Mouse (Mus musculus) embryonic facial prominence, embryonic 14.5 days (tissue): ENCODE data around the gene Zbtb32. TPM values are rescaled to one million over a fixed set of nuclear protein-coding genes. Genes with fewer than 3 reads are reported as not detected.

ENCODE experiments used
- ATAC-seq: fragments of 200-750 bp; cut with Nextera tagmentation; 2 replicates; pipeline ENCODE4 v1.8.0; 2017; ENCODE audit warnings: low read depth, moderate number of reproducible peaks, moderate TSS enrichment
- DNase-seq: peaks from one replicate; pipeline ENCODE4 v3.0.0-alpha.2; 2015; ENCODE audit warnings: low spot score
- H3K27ac ChIP-seq: fragments of 300-500 bp; sonication (generic); replicated peaks from 2 replicates; pipeline ENCODE4 v1.5.1; 2014; ENCODE audit warnings: low read depth, mild to moderate bottlenecking, low read length, moderate library complexity
- H3K27me3 ChIP-seq: fragments of 300-500 bp; sonication (generic); replicated peaks from 2 replicates; pipeline ENCODE4 v1.6.1; 2014; ENCODE audit warnings: low read length; ENCODE audit not compliant: control insufficient read depth, insufficient read depth
- H3K36me3 ChIP-seq: fragments of 300-500 bp; sonication (generic); 2 replicates; pipeline ENCODE4 v1.6.1; 2014; ENCODE audit warnings: low read length, mixed read lengths; ENCODE audit not compliant: control insufficient read depth, insufficient read depth
- H3K4me1 ChIP-seq: fragments of 300-500 bp; sonication (generic); 2 replicates; pipeline ENCODE4 v1.6.1; 2014; ENCODE audit warnings: antibody characterized with exemption, low read length; ENCODE audit not compliant: control insufficient read depth, insufficient read depth
- H3K4me2 ChIP-seq: fragments of 300-500 bp; sonication (generic); 2 replicates; pipeline ENCODE4 v1.6.1; 2014; ENCODE audit warnings: low read depth, mild to moderate bottlenecking, low read length, moderate library complexity, mixed read lengths
- H3K4me3 ChIP-seq: fragments of 300-500 bp; sonication (generic); 2 replicates; pipeline ENCODE4 v1.5.1; 2014; ENCODE audit warnings: low read depth, mild to moderate bottlenecking, low read length
- H3K9ac ChIP-seq: fragments of 300-500 bp; sonication (generic); 2 replicates; pipeline ENCODE4 v1.6.1; 2014; ENCODE audit warnings: low read depth, mild to moderate bottlenecking, low read length, moderate library complexity, mixed read lengths
- H3K9me3 ChIP-seq: fragments of 300-500 bp; sonication (generic); 2 replicates; pipeline ENCODE4 v1.6.1; 2016; ENCODE audit warnings: low read length; ENCODE audit not compliant: control insufficient read depth
- WGBS: fragments of 180-500 bp; shearing (Covaris S2); extraction: QIAGEN DNeasy Blood & Tissue Kit; methylation state at CpG from one replicate; pipeline ENCODE4 v1.1.7; 2014; 5-methylcytosine and 5-hydroxymethylcytosine counted together
- polyA plus RNA-seq: library from polyadenylated mRNA; unstranded; fragments of >200 nt; fragmentation: Nextera tagmentation; extraction: Ambion mirVana; gene quantifications from 2 replicates; pipeline ENCODE4 v1.2.1, GENCODE M21; 2014

Zbtb32 gene
- polyA plus RNA-seq, 1 experiment from 2014 or later = 0.45 TPM

DNA sequence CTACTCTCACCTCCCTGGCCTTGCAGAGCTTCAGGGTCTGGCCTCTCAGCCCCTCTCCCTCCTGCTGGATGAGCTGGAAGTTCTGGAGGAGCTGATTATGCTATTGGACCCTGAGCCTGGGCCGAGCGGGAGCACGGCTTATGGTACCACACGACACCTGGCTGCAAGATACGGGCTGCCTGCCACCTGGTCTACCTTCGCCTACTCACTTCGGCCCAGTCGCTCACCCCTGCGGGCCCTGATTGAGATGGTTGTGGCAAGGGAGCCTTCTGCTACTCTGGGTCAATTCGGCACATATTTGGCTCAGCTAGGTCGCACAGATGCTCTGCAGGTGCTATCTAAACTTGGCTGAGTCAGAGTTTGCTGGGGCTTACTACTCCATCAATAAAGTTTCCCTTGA is 31.2 kb downstream of the Zbtb32 start:
- H3K9ac ChIP-seq = no peak overlapping the region
- DNase-seq = no peak
- H3K4me3 ChIP-seq = no peak overlapping the region
- ATAC-seq = no peak
- H3K4me1 ChIP-seq = no peaks in the 10 kb centered on the region; the same call in 1 of the 2 replicates
- no peak overlapping the region for H3K4me2 ChIP-seq
- WGBS = 83% methylated on average over 11 of the region's 11 CpGs
- no peaks in the 10 kb centered on the region for H3K9me3 ChIP-seq
- no peaks in the 10 kb centered on the region for H3K27me3 ChIP-seq
- H3K27ac ChIP-seq = no peak overlapping the region
- peaks cover 74% of the 10 kb centered on the region for H3K36me3 ChIP-seq

GRCm38 (mm10) chr7:30566033-30566432 is 32.7 kb downstream of the Zbtb32 start:
- no peaks in the 10 kb centered on the region for H3K9me3 ChIP-seq
- H3K27ac ChIP-seq = no peak overlapping the region
- H3K4me3 ChIP-seq = no peak overlapping the region
- H3K4me2 ChIP-seq = no peak overlapping the region
- H3K9ac ChIP-seq = no peak overlapping the region
- WGBS = 88% methylated on average over 9 of the region's 9 CpGs
- H3K4me1 ChIP-seq = no peaks in the 10 kb centered on the region; the same call in 1 of the 2 replicates
- peaks cover 58% of the 10 kb centered on the region for H3K36me3 ChIP-seq
- H3K27me3 ChIP-seq = no peaks in the 10 kb centered on the region
- ATAC-seq (no peak), DNase-seq (no peak)

GRCm38 (mm10) chr7:30564970-30565571 is 33.6 kb downstream of the Zbtb32 start, which contains the start of gene Igflr1:
TSS of gene Igflr1 (plus strand) at chr7:30565427.
- H3K9ac ChIP-seq = no peak within 1 kb of the TSS
- no peak within 1 kb of the TSS for H3K4me3 ChIP-seq
- peak within 1 kb of the TSS; percentile 65; the same call in 1 of the 2 replicates for H3K4me2 ChIP-seq
- H3K4me1 ChIP-seq = peaks cover under 1% of the 10 kb centered on the region; the same call in 1 of the 2 replicates
- H3K27ac ChIP-seq = no peak within 1 kb of the TSS
- DNase-seq = no peak
- no peaks in the 10 kb centered on the region for H3K27me3 ChIP-seq
- no peak for ATAC-seq
- peaks cover 49% of the 10 kb centered on the region for H3K36me3 ChIP-seq
- WGBS = 94% methylated on average over 12 of the region's 12 CpGs
- no peaks in the 10 kb centered on the region for H3K9me3 ChIP-seq

DNA sequence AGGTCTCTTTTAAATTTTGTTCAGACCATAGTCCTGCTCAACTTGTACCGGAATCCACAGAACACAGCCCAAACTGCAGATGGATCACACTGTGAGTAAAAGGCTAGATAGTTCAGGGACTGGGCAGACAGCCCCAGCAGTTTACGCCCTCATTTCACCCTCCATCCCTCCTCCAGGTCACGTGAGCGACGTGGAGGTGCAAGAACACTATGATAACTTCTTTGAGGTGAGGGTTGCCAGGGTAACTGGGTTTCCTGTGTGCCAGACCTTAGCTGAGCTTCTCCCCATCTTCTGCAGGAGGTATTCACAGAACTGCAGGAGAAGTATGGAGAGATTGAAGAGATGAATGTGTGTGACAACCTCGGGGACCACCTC is 34.8 kb downstream of the Zbtb32 start:
- H3K4me1 ChIP-seq = peaks cover 4% of the 10 kb centered on the region; the same call in 1 of the 2 replicates
- H3K9ac ChIP-seq = peak overlapping the region; percentile 85
- no peak for ATAC-seq
- 26% methylated on average over 6 of the region's 6 CpGs for WGBS
- H3K36me3 ChIP-seq = peaks cover 37% of the 10 kb centered on the region
- H3K27ac ChIP-seq = peak overlapping the region; percentile 62; the same call in 1 of the 2 replicates
- H3K4me3 ChIP-seq = peak overlapping the region; percentile 88
- peak overlapping the region; percentile 65 for H3K4me2 ChIP-seq
- DNase-seq = no peak
- H3K27me3 ChIP-seq = no peaks in the 10 kb centered on the region
- no peaks in the 10 kb centered on the region for H3K9me3 ChIP-seq

- Histone ChIP-seq H3K9ac (peak within 1 kb of the TSS; percentile 85), H3K4me2 (peak within 1 kb of the TSS; percentile 65), H3K36me3 (peaks cover 31% of the 10 kb centered on the region), H3K4me3 (peak within 1 kb of the TSS; percentile 88), H3K27ac (peak within 1 kb of the TSS; percentile 96), H3K27me3 (no peaks in the 10 kb centered on the region), H3K4me1 (peaks cover 10% of the 10 kb centered on the region), H3K9me3 (no peaks in the 10 kb centered on the region)
- DNase-seq (peak; percentile 99), ATAC-seq (peak; percentile 89)
- under 1% methylated on average over 41 of the region's 45 CpGs for WGBS
Observed at GRCm38 (mm10) chr7:30563117-30563905, 35.4 kb downstream of the Zbtb32 start, which contains the start of the genes U2af1l4, Gm49396 and Psenen. TSS of gene U2af1l4 (plus strand) at chr7:30563301. TSS of gene Gm49396 (plus strand) at chr7:30563344. TSS of gene Psenen (minus strand) at chr7:30563627.

DNA sequence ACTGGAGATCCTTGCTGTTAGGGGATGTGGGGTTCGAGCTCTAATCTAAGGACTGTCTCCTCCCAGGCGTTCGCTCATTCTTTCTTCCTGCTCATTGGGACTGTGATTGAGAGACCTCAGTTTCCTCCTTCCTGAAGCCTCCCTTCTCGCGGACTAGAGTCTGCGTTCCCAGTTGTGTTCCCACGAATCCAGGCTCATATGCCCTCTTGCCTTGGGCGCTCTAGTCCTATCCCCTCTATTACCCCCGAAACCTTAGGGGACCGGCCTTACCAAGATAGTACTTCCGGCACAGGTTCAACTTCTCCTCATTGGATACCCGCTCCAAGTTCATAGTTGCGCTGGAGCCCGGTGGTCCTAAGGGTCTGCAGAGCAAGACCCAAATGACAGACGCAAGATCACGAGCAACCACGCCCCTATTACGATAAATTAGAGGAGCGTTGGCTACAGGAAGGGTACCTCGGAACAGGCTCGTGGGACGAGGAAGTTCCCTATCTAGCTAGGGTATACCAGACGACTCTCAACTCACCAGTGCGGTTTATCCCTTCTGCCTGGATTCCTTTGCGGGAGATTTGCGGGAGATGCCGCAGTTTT is 36.1 kb downstream of the Zbtb32 start:
- Histone ChIP-seq H3K27ac (peak overlapping the region; percentile 69), H3K36me3 (peaks cover 32% of the 10 kb centered on the region), H3K4me2 (peak overlapping the region; percentile 65), H3K27me3 (no peaks in the 10 kb centered on the region), H3K4me1 (peaks cover 13% of the 10 kb centered on the region), H3K9ac (peak overlapping the region; percentile 85), H3K4me3 (peak overlapping the region; percentile 88), H3K9me3 (no peaks in the 10 kb centered on the region)
- DNase-seq (peak; percentile 34), ATAC-seq (no peak)
- 1% methylated on average over 27 of the region's 27 CpGs for WGBS

DNA sequence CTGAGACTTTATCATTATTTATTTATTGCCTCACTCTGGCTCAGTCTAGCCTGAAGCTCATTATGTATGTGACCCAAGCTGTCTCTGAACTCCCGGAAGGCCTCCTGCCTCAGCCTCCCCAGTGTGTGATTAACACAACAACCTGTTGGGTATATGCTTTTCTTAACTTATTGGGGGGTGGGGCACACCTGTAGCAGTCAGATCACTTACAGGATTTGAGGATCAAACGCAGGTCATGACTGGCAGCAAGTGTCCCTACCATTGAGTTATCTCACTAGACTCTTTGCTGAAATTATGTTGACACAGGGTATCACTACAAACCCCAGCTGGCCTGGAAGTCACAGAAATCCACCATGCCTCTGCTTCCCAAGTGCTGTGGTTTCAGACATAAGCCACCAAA is 38.4 kb downstream of the Zbtb32 start:
- no peaks in the 10 kb centered on the region for H3K27me3 ChIP-seq
- H3K9me3 ChIP-seq = no peaks in the 10 kb centered on the region
- H3K9ac ChIP-seq = no peak overlapping the region
- no peak for DNase-seq
- H3K4me1 ChIP-seq = peaks cover 13% of the 10 kb centered on the region
- H3K4me3 ChIP-seq = 0 out of 2 replicates have a peak overlapping the region, but pooled peaks have one; percentile 75
- WGBS = 75% methylated on average over 2 of the region's 2 CpGs
- peak overlapping the region; percentile 83 for H3K4me2 ChIP-seq
- H3K27ac ChIP-seq = 0 out of 2 replicates have a peak overlapping the region, but pooled peaks have one; percentile 63
- peaks cover 36% of the 10 kb centered on the region for H3K36me3 ChIP-seq
- ATAC-seq = no peak

DNA sequence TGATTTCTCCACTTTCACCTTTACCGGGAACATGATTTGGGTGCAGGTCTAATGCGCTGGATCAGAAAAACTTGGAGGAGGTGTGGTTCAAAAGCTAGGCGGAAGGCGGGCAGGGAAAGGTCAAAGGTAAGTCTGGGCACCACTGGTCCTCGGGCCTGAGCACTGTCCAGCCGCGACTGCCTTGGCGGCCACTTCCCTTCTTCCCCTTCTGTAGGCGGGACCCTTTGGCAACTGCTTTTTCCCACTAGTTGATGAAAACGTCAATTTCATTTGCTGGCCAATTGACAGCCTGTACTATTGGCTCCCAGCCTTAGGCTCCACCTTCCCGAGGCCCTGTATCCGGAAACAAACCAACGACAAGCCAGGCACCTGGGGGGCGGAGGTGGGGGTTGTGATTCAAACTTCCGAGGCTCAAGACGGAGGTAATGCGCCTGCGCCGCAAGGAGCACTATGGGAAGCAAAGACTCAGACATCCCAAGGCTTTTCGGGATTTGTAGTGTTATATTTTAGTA is 39.2 kb downstream of the Zbtb32 start, which contains the start of gene Lin37:
Gene Lin37 (minus strand): TSS at position 396 of the 512 bp plus-strand sequence.
- H3K4me3 ChIP-seq = peak within 1 kb of the TSS; percentile 75
- 0% methylated on average over 20 of the region's 20 CpGs for WGBS
- peak within 1 kb of the TSS; percentile 83 for H3K4me2 ChIP-seq
- H3K9ac ChIP-seq = peak within 1 kb of the TSS; percentile 71
- peaks cover 13% of the 10 kb centered on the region for H3K4me1 ChIP-seq
- H3K27ac ChIP-seq = 0 out of 2 replicates have a peak within 1 kb of the TSS, but pooled peaks have one; percentile 63
- DNase-seq (peak; percentile 99), ATAC-seq (peak; percentile 89)
- no peaks in the 10 kb centered on the region for H3K9me3 ChIP-seq
- H3K27me3 ChIP-seq = no peaks in the 10 kb centered on the region
- H3K36me3 ChIP-seq = peaks cover 36% of the 10 kb centered on the region
